Mouse (Mus musculus): ENCODE data around the gene Zc3h7b. TPM values are rescaled to one million over a fixed set of nuclear protein-coding genes. Genes with fewer than 3 reads are reported as not detected.
"Not testable (repeated sequence)": the region's sequence is repeated elsewhere in the genome, so short reads cannot be mapped to it uniquely, and the experiment has no call there.

The Zc3h7b gene
- polyA plus RNA-seq, 1 experiment from 2014 or later, result 26.5 TPM

DNA sequence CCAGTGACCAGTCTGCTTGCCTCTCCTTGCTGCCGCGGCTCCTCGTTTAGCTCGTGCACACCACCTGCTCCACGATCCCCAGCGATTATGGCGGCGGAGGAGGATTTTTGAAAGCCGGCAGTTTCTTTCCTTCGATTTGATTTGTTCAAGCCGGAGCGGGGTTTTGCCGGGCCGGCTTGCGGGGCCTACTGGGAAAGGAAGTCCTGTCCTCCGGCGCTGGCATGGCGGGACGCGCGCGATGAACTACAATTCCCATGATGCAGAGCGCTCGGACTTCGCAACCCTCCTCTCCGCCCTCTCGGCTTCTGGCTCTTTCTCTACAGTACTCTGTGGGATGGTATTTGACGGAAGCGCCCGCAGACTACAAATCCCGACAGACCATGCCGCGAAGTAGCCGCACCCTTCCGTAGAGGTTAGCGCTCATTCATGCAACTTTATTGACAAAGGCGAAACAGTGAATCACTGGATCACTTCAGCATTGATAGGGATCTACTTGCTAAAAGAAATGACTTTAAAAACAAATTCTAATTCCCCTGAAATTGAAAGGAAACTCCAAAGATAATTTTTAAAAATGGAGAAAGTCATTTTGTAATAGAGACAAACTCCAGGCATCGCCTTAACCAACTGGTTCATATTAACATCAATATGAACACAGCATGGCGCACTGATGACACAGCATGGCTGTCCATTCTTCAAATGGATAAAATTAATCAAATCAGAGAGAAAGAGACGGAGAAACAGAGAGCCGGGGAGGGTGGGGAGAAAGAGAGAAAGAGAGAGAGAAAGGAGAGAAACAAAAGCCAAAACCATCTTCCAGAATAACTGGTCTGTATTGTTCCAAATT lies 14.8 kb upstream of the Zc3h7b start:
- TF ChIP-seq CTCF (IDR thresholded peaks at IDR 0.05; ENCODE audit: low read depth), result no peak
- ATAC-seq (replicated peaks; ENCODE audit: low FRiP score, low read depth) (peak; percentile 99), DNase-seq (ENCODE audit: low spot score) (peak; percentile 100)
- H3K27me3 ChIP-seq (ENCODE audit: insufficient read depth, low read length), result no peaks in the 10 kb centered on the region
- no peaks in the 10 kb centered on the region for H3K9me3 ChIP-seq (replicated peaks; ENCODE audit: low read length)
- peak overlapping the region; percentile 98 for H3K4me2 ChIP-seq (ENCODE audit: low read length)
- no peaks in the 10 kb centered on the region for H3K36me3 ChIP-seq (ENCODE audit: insufficient read depth, low read length)
- WGBS, result 5% methylated on average over 41 of the region's 41 CpGs
- H3K4me1 ChIP-seq (replicated peaks; ENCODE audit: insufficient read depth, low read length), result peaks cover 6% of the 10 kb centered on the region; the same call in 1 of the 2 replicates
- peak overlapping the region; percentile 94 for H3K4me3 ChIP-seq (replicated peaks; ENCODE audit: low read depth, low read length)
- H3K27ac ChIP-seq, result peak overlapping the region; percentile 57
- peak overlapping the region; percentile 84 for H3K9ac ChIP-seq (ENCODE audit: low read depth, low read length)

DNA sequence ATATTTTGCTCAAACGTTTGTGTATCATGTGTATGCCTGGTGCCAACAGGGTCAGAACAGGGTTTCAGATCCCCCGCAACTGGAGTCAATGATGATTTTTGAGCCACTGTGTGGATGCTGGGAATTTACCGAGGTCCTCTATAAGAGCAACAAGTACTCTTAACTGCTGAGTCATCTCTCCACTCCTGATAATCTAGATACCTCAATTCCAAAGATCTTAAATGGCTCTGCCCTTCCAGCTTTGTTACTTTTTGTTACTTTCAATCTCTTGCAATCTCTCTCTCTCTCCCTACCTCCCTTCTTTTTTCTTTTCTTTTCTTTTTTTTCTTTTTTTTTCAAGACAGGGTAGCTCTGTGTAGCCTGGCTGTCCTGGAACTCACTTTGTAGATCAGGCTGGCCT lies 9.8 kb upstream of the Zc3h7b start:
- H3K9me3 ChIP-seq (replicated peaks; ENCODE audit: low read length), result no peaks in the 10 kb centered on the region
- H3K36me3 ChIP-seq (ENCODE audit: insufficient read depth, low read length), result no peaks in the 10 kb centered on the region
- 51% methylated on average over 3 of the region's 3 CpGs for WGBS
- no peak overlapping the region for H3K27ac ChIP-seq
- H3K4me1 ChIP-seq (replicated peaks; ENCODE audit: insufficient read depth, low read length), result no peaks in the 10 kb centered on the region
- no peak for TF ChIP-seq CTCF (IDR thresholded peaks at IDR 0.05; ENCODE audit: low read depth)
- no peak overlapping the region for H3K4me3 ChIP-seq (replicated peaks; ENCODE audit: low read depth, low read length)
- no peak overlapping the region for H3K4me2 ChIP-seq (ENCODE audit: low read length)
- H3K9ac ChIP-seq (ENCODE audit: low read depth, low read length), result no peak overlapping the region
- ATAC-seq (replicated peaks; ENCODE audit: low FRiP score, low read depth) (no peak), DNase-seq (ENCODE audit: low spot score) (no peak)
- no peaks in the 10 kb centered on the region for H3K27me3 ChIP-seq (ENCODE audit: insufficient read depth, low read length)

DNA sequence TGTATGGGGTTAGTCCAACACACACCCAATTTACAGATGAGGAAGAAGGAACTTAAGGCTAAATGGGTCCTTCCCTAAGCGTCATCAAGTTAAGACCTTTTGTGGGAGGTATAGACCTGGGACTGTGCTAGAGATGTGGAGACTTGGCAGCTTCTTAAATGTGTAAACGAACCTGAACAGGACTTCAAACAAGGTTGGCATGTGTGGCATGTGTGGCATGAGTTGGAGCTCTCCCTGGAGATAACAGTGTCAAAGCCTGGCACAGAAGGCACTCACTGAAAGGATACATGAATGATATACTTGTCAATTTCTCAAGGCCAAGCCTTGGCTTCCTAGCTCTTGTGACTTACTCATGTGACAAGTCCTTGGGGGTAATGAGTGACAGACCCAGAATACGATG lies 5.6 kb upstream of the Zc3h7b start:
- ATAC-seq (replicated peaks; ENCODE audit: low FRiP score, low read depth) (no peak), DNase-seq (ENCODE audit: low spot score) (no peak)
- no peaks in the 10 kb centered on the region for H3K36me3 ChIP-seq (ENCODE audit: insufficient read depth, low read length)
- no peaks in the 10 kb centered on the region for H3K27me3 ChIP-seq (ENCODE audit: insufficient read depth, low read length)
- no peak for TF ChIP-seq CTCF (IDR thresholded peaks at IDR 0.05; ENCODE audit: low read depth)
- no peak overlapping the region for H3K4me2 ChIP-seq (ENCODE audit: low read length)
- 74% methylated on average over 3 of the region's 3 CpGs for WGBS
- H3K9ac ChIP-seq (ENCODE audit: low read depth, low read length), result no peak overlapping the region
- no peaks in the 10 kb centered on the region for H3K4me1 ChIP-seq (replicated peaks; ENCODE audit: insufficient read depth, low read length)
- no peak overlapping the region for H3K27ac ChIP-seq
- H3K9me3 ChIP-seq (replicated peaks; ENCODE audit: low read length), result no peaks in the 10 kb centered on the region
- no peak overlapping the region for H3K4me3 ChIP-seq (replicated peaks; ENCODE audit: low read depth, low read length)

DNA sequence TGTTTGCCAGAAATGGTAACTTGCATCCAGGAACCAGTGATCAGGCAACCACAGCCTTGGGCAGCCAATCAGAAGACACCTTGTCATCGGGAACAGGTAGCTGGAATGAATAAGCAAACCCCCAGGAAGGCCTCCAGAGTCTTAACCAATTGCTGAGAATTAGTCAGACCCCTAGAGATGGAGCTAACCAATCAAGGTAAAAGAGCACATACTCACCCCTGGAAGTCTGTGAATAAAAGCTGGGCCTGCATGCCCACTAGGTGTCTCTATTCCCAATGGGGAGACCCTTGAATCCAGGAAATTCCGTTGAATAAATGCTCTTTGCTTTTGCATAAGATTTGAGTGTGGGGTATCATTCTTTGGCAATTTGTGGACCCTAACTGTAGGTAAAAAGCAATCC lies 4.9 kb upstream of the Zc3h7b start:
- Histone ChIP-seq H3K4me3 (replicated peaks; ENCODE audit: low read depth, low read length) (no peak overlapping the region), H3K27me3 (ENCODE audit: insufficient read depth, low read length) (no peaks in the 10 kb centered on the region), H3K36me3 (ENCODE audit: insufficient read depth, low read length) (no peaks in the 10 kb centered on the region), H3K9ac (ENCODE audit: low read depth, low read length) (no peak overlapping the region), H3K4me1 (replicated peaks; ENCODE audit: insufficient read depth, low read length) (no peaks in the 10 kb centered on the region), H3K27ac (no peak overlapping the region), H3K4me2 (ENCODE audit: low read length) (no peak overlapping the region), H3K9me3 (replicated peaks; ENCODE audit: low read length) (no peaks in the 10 kb centered on the region)
- 12% methylated on average over 2 of the region's 2 CpGs for WGBS
- ATAC-seq (replicated peaks; ENCODE audit: low FRiP score, low read depth), result no peak; the same call in 1 of the 2 replicates
- peak; percentile 63 for DNase-seq (ENCODE audit: low spot score)
- peak; percentile 72 for TF ChIP-seq CTCF (IDR thresholded peaks at IDR 0.05; ENCODE audit: low read depth)

DNA sequence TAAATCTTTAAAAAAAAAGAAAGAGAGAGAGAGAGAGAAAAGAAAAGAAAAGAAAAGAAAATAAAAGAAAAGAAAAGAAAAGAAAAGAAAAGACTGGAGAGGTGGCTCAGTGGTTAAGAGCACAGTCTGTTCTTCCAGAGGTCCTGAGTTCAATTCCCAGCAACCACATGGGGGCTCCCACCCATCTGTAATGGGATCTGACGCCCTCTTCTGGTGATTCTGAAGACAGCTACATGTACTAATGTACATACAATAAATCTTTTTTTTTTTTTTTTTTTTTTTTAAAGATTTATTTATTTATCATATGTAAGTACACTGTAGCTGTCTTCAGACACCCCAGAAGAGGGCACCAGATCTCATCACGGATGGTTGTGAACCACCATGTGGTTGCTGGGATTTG lies 2.5 kb upstream of the Zc3h7b start:
- H3K4me2 ChIP-seq (ENCODE audit: low read length); H3K27ac ChIP-seq; H3K9ac ChIP-seq (ENCODE audit: low read depth, low read length); H3K9me3 ChIP-seq (replicated peaks; ENCODE audit: low read length); H3K36me3 ChIP-seq (ENCODE audit: insufficient read depth, low read length); H3K4me1 ChIP-seq (replicated peaks; ENCODE audit: insufficient read depth, low read length); DNase-seq (ENCODE audit: low spot score); H3K27me3 ChIP-seq (ENCODE audit: insufficient read depth, low read length); H3K4me3 ChIP-seq (replicated peaks; ENCODE audit: low read depth, low read length); ATAC-seq (replicated peaks; ENCODE audit: low FRiP score, low read depth): not testable (repeated sequence)
- 47% methylated on average over 2 of the region's 2 CpGs for WGBS
- peak; percentile 44; the same call in 1 of the 2 replicates for TF ChIP-seq CTCF (IDR thresholded peaks at IDR 0.05; ENCODE audit: low read depth)

DNA sequence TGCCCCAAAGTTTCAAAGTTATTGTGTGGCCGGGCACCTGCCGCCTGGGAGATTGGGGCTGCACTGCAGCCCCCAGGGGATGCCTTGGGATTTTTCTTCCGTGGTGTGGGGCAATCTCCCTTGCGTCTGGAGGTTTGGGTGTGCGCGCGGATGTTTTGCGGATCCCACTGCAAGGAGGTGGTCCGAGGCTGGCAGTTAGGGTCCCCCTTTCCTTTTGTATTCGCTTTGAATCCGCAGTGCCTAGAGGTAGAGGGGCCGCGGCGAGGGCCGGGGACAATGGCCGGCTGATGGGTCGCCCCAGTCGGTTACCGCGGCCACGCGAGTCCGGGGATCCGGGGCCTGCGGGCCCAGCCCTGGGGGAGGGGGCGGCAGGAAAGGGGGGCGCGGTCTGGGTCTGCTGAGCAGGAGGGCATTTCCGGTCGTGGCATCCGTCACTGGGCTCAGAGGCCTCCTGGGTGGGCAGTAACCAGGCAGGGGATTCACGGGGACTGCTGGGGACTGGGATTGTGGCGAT lies 801 bp downstream of the Zc3h7b start:
- TF ChIP-seq CTCF (IDR thresholded peaks at IDR 0.05; ENCODE audit: low read depth), result peak; percentile 3; the same call in 1 of the 2 replicates
- peak overlapping the region; percentile 92 for H3K9ac ChIP-seq (ENCODE audit: low read depth, low read length)

More for the DNA sequence above, 801 bp downstream of the Zc3h7b start:
- no peaks in the 10 kb centered on the region for H3K36me3 ChIP-seq (ENCODE audit: insufficient read depth, low read length)
- no peaks in the 10 kb centered on the region for H3K9me3 ChIP-seq (replicated peaks; ENCODE audit: low read length)
- ATAC-seq (replicated peaks; ENCODE audit: low FRiP score, low read depth), result peak; percentile 79
- DNase-seq (ENCODE audit: low spot score), result peak; percentile 86
- H3K27me3 ChIP-seq (ENCODE audit: insufficient read depth, low read length), result no peaks in the 10 kb centered on the region
- H3K4me1 ChIP-seq (replicated peaks; ENCODE audit: insufficient read depth, low read length), result 0 out of 2 replicates have a peak, but pooled peaks cover 11% of the 10 kb centered on the region
- under 1% methylated on average over 33 of the region's 33 CpGs for WGBS
- peak overlapping the region; percentile 95 for H3K27ac ChIP-seq
- H3K4me2 ChIP-seq (ENCODE audit: low read length), result peak overlapping the region; percentile 89
- H3K4me3 ChIP-seq (replicated peaks; ENCODE audit: low read depth, low read length), result peak overlapping the region; percentile 97
